Comparison of ENCODE assay signal across 14 mouse cellular contexts in genomic region chr3:88616951-88617500, GRCm38 (mm10). TPM values are rescaled to one million over a fixed set of nuclear protein-coding genes. Genes with fewer than 3 reads are reported as not detected.
DNase-seq lines count a peak whose midpoint lies in the region; TF ChIP-seq lines count a peak whose summit lies in the region.
"Had no signal": no experiment of that assay in that cellular context is flagged by ENCODE, and none has a peak within 500 bp of the region (broad histone marks: within the 10 kb centered on the region; RNA-seq: fewer than 3 reads in every experiment).

No protein-coding gene starts in this region.

- no peak overlapping the region for H3K4me3 ChIP-seq in layer of hippocampus, adult 2 months
- H3K4me3 ChIP-seq in cortical plate, adult 2 months (ENCODE audit: insufficient read depth, low read length): 0 out of 2 replicates have a peak overlapping the region, but pooled peaks have one; percentile 21
- peak overlapping the region; percentile 41; the same call in 1 of the 2 replicates for H3K4me3 ChIP-seq in small intestine, adult 2 months (ENCODE audit: low read depth, low read length)

- TF ChIP-seq POLR2A in cortical plate, adult 2 months (IDR thresholded peaks at IDR 0.05; ENCODE audit: extremely low read depth, insufficient read depth, low read length): no peak
- TF ChIP-seq POLR2A in small intestine, adult 2 months (IDR thresholded peaks at IDR 0.05; ENCODE audit: low read depth, low read length): no peak

- 72% methylated on average over 3 of the region's 3 CpGs for WGBS in small intestine, adult 2 months

- H3K36me3 ChIP-seq in small intestine, adult 2 months (ENCODE audit: control insufficient read depth, insufficient read depth, low read length): peaks cover 19% of the 10 kb centered on the region

- DNase-seq in heart, adult 11 months: peak; percentile 92
- DNase-seq in heart, postnatal 14 days: no peak
- no peak for DNase-seq in layer of hippocampus, adult 2 months (ENCODE audit: low spot score in 2 of 2)
- DNase-seq in layer of hippocampus, adult 9-11 months: no peak
- DNase-seq in neural tube, embryonic 10.5 days (ENCODE audit: extremely low spot score, low spot score): no peak
- no peak for DNase-seq in right cerebral cortex, adult 18-20 months

- H3K27me3 ChIP-seq in small intestine, adult 2 months (ENCODE audit: control insufficient read depth, insufficient read depth, low read length): no peaks in the 10 kb centered on the region

- H3K4me1 ChIP-seq in cortical plate, adult 2 months (ENCODE audit: control insufficient read depth, insufficient read depth, low read length): peaks cover 2% of the 10 kb centered on the region
- H3K4me1 ChIP-seq in small intestine, adult 2 months (ENCODE audit: control insufficient read depth, insufficient read depth, insufficient read length, low read length): peaks cover 3% of the 10 kb centered on the region; the same call in 1 of the 2 replicates

- no peak for TF ChIP-seq CTCF in layer of hippocampus, adult 2 months (conservative IDR thresholded peaks at IDR 0.05)
- no peak for TF ChIP-seq CTCF in cortical plate, adult 2 months (IDR thresholded peaks at IDR 0.05; ENCODE audit: extremely low read depth, insufficient read depth, low read length)
- TF ChIP-seq CTCF in small intestine, adult 2 months (IDR thresholded peaks at IDR 0.05; ENCODE audit: extremely low read depth, insufficient read length, insufficient replicate concordance, low read depth, low read length): no peak

- intact Hi-C loops in heart, postnatal 14 days (cut with DNase I): no loop called here

- H3K27ac ChIP-seq in layer of hippocampus, adult 2 months: peak overlapping the region; percentile 57; the same call in 1 of the 2 replicates
- peak overlapping the region; percentile 65; the same call in 1 of the 2 replicates for H3K27ac ChIP-seq in cortical plate, adult 2 months (ENCODE audit: insufficient read depth, low read length)
- peak overlapping the region; percentile 17; the same call in 1 of the 2 replicates for H3K27ac ChIP-seq in small intestine, adult 2 months (ENCODE audit: insufficient read depth, low read depth, low read length)

RNA-seq across cellular contexts. Expression of gene Arhgef2, which starts 11.3 kb away (rescaled TPM):
- total RNA-seq in heart, postnatal 14 days (2021): 10 to 100 TPM; 71.1 to 71.5 TPM
- total RNA-seq in layer of hippocampus, adult 2 months (2021): 100 to 1,000 TPM; 268 to 283 TPM
- polyA plus RNA-seq in cortical plate, adult 2 months (2012; rRNA removed): 220 and 224 TPM in 2 replicates
- polyA plus RNA-seq in small intestine, adult 2 months (2012; rRNA removed): 49.5 and 110 TPM in 2 replicates

RNA-seq across cellular contexts. Expression of gene Rxfp4, which starts 35.9 kb away (rescaled TPM):
- not detected for total RNA-seq in heart, postnatal 14 days (2021)
- not detected for total RNA-seq in layer of hippocampus, adult 2 months (2021)
- polyA plus RNA-seq in cortical plate, adult 2 months (2012; rRNA removed): not detected in 2 replicates
- polyA plus RNA-seq in small intestine, adult 2 months (2012; rRNA removed): not detected in 2 replicates
- total RNA-seq: left cerebral cortex, postnatal 10 days; midbrain, postnatal 0 days had no signal
- polyA plus RNA-seq: forebrain, embryonic 14.5 days; gonadal fat pad, adult 2 months; lung, embryonic 16.5 days; midbrain, postnatal 0 days; spleen, adult 2 months had no signal

RNA-seq across cellular contexts. Expression of gene Ssr2, which starts 41.4 kb away (rescaled TPM):
- total RNA-seq in heart, postnatal 14 days (2021): 100 to 1,000 TPM in 1 of 2 experiments, 10 to 100 TPM in 1; 95.9 to 108 TPM
- 10 to 100 TPM; 86.8 to 91.6 TPM for total RNA-seq in layer of hippocampus, adult 2 months (2021)
- 120 and 126 TPM in 2 replicates for polyA plus RNA-seq in cortical plate, adult 2 months (2012; rRNA removed)
- polyA plus RNA-seq in small intestine, adult 2 months (2012; rRNA removed): 130 and 182 TPM in 2 replicates
